Mouse (Mus musculus) liver, embryonic 16.5 days (tissue): ENCODE measurements around the gene Atg9b. TPM values are rescaled to one million over a fixed set of nuclear protein-coding genes. Genes with fewer than 3 reads are reported as not detected.

Experiments
- ATAC-seq: fragments of 200-750 bp; cut with Nextera tagmentation; 2 replicates; pipeline ENCODE4 v1.8.0; 2017; ENCODE audit warnings: low read depth, mild to moderate bottlenecking, moderate number of reproducible peaks, moderate library complexity
- H3K27ac ChIP-seq: fragments of 300-500 bp; sonication (generic); 2 replicates; pipeline ENCODE4 v1.5.1; 2014; ENCODE audit warnings: mild to moderate bottlenecking, low read length
- H3K27me3 ChIP-seq: fragments of 300-500 bp; sonication (generic); 2 replicates; pipeline ENCODE4 v1.6.1; 2014; ENCODE audit warnings: low read depth, low read length, mixed read lengths; ENCODE audit not compliant: control insufficient read depth, insufficient read depth
- H3K36me3 ChIP-seq: fragments of 300-500 bp; sonication (generic); 2 replicates; pipeline ENCODE4 v1.6.1; 2014; ENCODE audit warnings: mild to moderate bottlenecking; ENCODE audit not compliant: control insufficient read depth, insufficient read depth
- H3K4me1 ChIP-seq: fragments of 300-500 bp; sonication (generic); 2 replicates; pipeline ENCODE4 v1.6.1; 2014; ENCODE audit warnings: low read depth, low read length, mixed read lengths; ENCODE audit not compliant: control insufficient read depth
- H3K4me2 ChIP-seq: fragments of 300-500 bp; sonication (generic); 2 replicates; pipeline ENCODE4 v1.6.1; 2014; ENCODE audit warnings: low read depth, low read length, mixed read lengths
- H3K4me3 ChIP-seq: fragments of 300-500 bp; sonication (generic); 2 replicates; pipeline ENCODE4 v1.5.1; 2014; ENCODE audit warnings: low read depth, mild to moderate bottlenecking, low read length
- H3K9ac ChIP-seq: fragments of 300-500 bp; sonication (generic); 2 replicates; pipeline ENCODE4 v1.6.1; 2014; ENCODE audit warnings: low read depth, low read length
- H3K9me3 ChIP-seq: fragments of 300-500 bp; sonication (generic); replicated peaks from 2 replicates; pipeline ENCODE4 v1.6.1; 2016; ENCODE audit warnings: low read length; ENCODE audit not compliant: control insufficient read depth
- WGBS: fragments of 180-500 bp; shearing (Covaris S2); extraction: QIAGEN DNeasy Blood & Tissue Kit; methylation state at CpG from one replicate; pipeline ENCODE4 v1.1.7; 2014; ENCODE audit not compliant: insufficient replicate concordance; 5-methylcytosine and 5-hydroxymethylcytosine counted together
- polyA plus RNA-seq: library from polyadenylated mRNA; unstranded; fragments of >200 nt; fragmentation: Nextera tagmentation; extraction: Ambion mirVana; gene quantifications from 2 replicates; pipeline ENCODE4 v1.2.1, GENCODE M21; 2015

Gene Atg9b
- 1.8 and 2.9 TPM in 2 replicates for polyA plus RNA-seq

- Histone ChIP-seq H3K9ac (no peak within 1 kb of the TSS), H3K9me3 (no peaks in the 10 kb centered on the region), H3K4me2 (no peak within 1 kb of the TSS), H3K36me3 (no peaks in the 10 kb centered on the region), H3K4me1 (peaks cover 23% of the 10 kb centered on the region), H3K4me3 (no peak within 1 kb of the TSS), H3K27ac (no peak within 1 kb of the TSS), H3K27me3 (peaks cover 16% of the 10 kb centered on the region)
- 79% methylated on average over 7 of the region's 7 CpGs for WGBS
- no peak for ATAC-seq
Measured at GRCm38 (mm10) chr5:24391864-24392263, at the start of gene Atg9b. Gene Atg9b (minus strand): TSS chr5:24392143.

- Histone ChIP-seq H3K4me2 (no peak overlapping the region), H3K36me3 (peaks cover 16% of the 10 kb centered on the region), H3K4me3 (no peak overlapping the region), H3K4me1 (peaks cover 24% of the 10 kb centered on the region), H3K27ac (no peak overlapping the region), H3K27me3 (no peaks in the 10 kb centered on the region), H3K9me3 (no peaks in the 10 kb centered on the region), H3K9ac (no peak overlapping the region)
- no peak for ATAC-seq
- 85% methylated on average over 8 of the region's 8 CpGs for WGBS
Measured at GRCm38 (mm10) chr5:24441187-24441586, 49.2 kb upstream of the Atg9b start.

GRCm38 (mm10) chr5:24433993-24434392, 42.0 kb upstream of the Atg9b start:
- no peak for ATAC-seq
- Histone ChIP-seq H3K4me3 (no peak overlapping the region), H3K4me2 (no peak overlapping the region), H3K27me3 (no peaks in the 10 kb centered on the region), H3K36me3 (peaks cover 19% of the 10 kb centered on the region), H3K9me3 (no peaks in the 10 kb centered on the region), H3K9ac (no peak overlapping the region), H3K4me1 (no peaks in the 10 kb centered on the region), H3K27ac (no peak overlapping the region)
- 71% methylated on average over 8 of the region's 8 CpGs for WGBS

GRCm38 (mm10) chr5:24428596-24428995, 36.7 kb upstream of the Atg9b start:
- Histone ChIP-seq H3K9ac (no peak overlapping the region), H3K36me3 (peaks cover 9% of the 10 kb centered on the region; the same call in 1 of the 2 replicates), H3K4me2 (peak overlapping the region; percentile 46), H3K4me1 (peaks cover 31% of the 10 kb centered on the region), H3K4me3 (peak overlapping the region; percentile 41), H3K27ac (0 out of 2 replicates have a peak overlapping the region, but pooled peaks have one; percentile 12), H3K27me3 (no peaks in the 10 kb centered on the region), H3K9me3 (no peaks in the 10 kb centered on the region)
- no peak for ATAC-seq
- WGBS = 38% methylated on average over 9 of the region's 9 CpGs

GRCm38 (mm10) chr5:24427981-24428402, 36.0 kb upstream of the Atg9b start:
- H3K4me2 ChIP-seq = peak overlapping the region; percentile 46
- 8% methylated on average over 15 of the region's 15 CpGs for WGBS
- H3K4me1 ChIP-seq = peaks cover 33% of the 10 kb centered on the region
- no peaks in the 10 kb centered on the region for H3K9me3 ChIP-seq
- H3K9ac ChIP-seq = peak overlapping the region; percentile 19; the same call in 1 of the 2 replicates
- H3K36me3 ChIP-seq = peaks cover 9% of the 10 kb centered on the region; the same call in 1 of the 2 replicates
- ATAC-seq = peak; percentile 25
- H3K27ac ChIP-seq = no peak overlapping the region
- no peaks in the 10 kb centered on the region for H3K27me3 ChIP-seq
- peak overlapping the region; percentile 41 for H3K4me3 ChIP-seq

GRCm38 (mm10) chr5:24427285-24427633, 35.3 kb upstream of the Atg9b start:
- Histone ChIP-seq H3K9ac (no peak overlapping the region), H3K27ac (no peak overlapping the region)

GRCm38 (mm10) chr5:24426556-24427284, 34.8 kb upstream of the Atg9b start:
- no peak overlapping the region for H3K27ac ChIP-seq
- no peaks in the 10 kb centered on the region for H3K9me3 ChIP-seq
- ATAC-seq = no peak
- H3K4me2 ChIP-seq = peak overlapping the region; percentile 89
- H3K36me3 ChIP-seq = peaks cover 5% of the 10 kb centered on the region; the same call in 1 of the 2 replicates
- H3K9ac ChIP-seq = no peak overlapping the region
- no peaks in the 10 kb centered on the region for H3K27me3 ChIP-seq
- H3K4me1 ChIP-seq = peaks cover 37% of the 10 kb centered on the region
- peak overlapping the region; percentile 74; the same call in 1 of the 2 replicates for H3K4me3 ChIP-seq
- 12% methylated on average over 9 of the region's 9 CpGs for WGBS

More at GRCm38 (mm10) chr5:24427285-24427633, 35.3 kb upstream of the Atg9b start:
- Histone ChIP-seq H3K4me2 (peak overlapping the region; percentile 7; the same call in 1 of the 2 replicates), H3K4me3 (no peak overlapping the region), H3K27me3 (no peaks in the 10 kb centered on the region), H3K36me3 (peaks cover 6% of the 10 kb centered on the region; the same call in 1 of the 2 replicates), H3K9me3 (no peaks in the 10 kb centered on the region), H3K4me1 (peaks cover 37% of the 10 kb centered on the region)
- no peak for ATAC-seq
- 36% methylated on average over 12 of the region's 12 CpGs for WGBS

DNA sequence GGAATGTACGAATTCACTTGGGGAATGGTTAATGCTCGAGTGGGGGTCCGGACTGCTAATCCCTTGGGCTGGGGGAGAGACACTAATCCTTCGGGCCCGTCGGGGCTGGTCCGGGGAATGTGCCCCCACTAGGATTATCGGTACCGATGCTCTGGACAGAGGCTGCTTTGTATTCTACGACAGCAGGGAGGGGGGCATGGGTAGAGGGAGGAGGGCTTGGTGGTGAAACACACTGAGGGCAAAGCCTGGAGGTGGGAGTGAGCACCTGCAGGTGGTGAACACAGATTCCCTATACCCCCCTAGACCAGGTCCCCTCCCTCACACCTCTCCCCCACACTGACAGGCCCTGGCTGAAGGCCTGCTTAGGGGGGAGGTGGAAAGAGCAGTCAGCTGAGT, 34.1 kb upstream of the Atg9b start:
- H3K4me1 ChIP-seq = peaks cover 37% of the 10 kb centered on the region
- H3K4me2 ChIP-seq = peak overlapping the region; percentile 89
- H3K27me3 ChIP-seq = no peaks in the 10 kb centered on the region
- ATAC-seq = no peak
- 10% methylated on average over 10 of the region's 10 CpGs for WGBS
- peaks cover 2% of the 10 kb centered on the region; the same call in 1 of the 2 replicates for H3K36me3 ChIP-seq
- no peak overlapping the region for H3K27ac ChIP-seq
- peak overlapping the region; percentile 82 for H3K9ac ChIP-seq
- peak overlapping the region; percentile 74 for H3K4me3 ChIP-seq
- no peaks in the 10 kb centered on the region for H3K9me3 ChIP-seq

DNA sequence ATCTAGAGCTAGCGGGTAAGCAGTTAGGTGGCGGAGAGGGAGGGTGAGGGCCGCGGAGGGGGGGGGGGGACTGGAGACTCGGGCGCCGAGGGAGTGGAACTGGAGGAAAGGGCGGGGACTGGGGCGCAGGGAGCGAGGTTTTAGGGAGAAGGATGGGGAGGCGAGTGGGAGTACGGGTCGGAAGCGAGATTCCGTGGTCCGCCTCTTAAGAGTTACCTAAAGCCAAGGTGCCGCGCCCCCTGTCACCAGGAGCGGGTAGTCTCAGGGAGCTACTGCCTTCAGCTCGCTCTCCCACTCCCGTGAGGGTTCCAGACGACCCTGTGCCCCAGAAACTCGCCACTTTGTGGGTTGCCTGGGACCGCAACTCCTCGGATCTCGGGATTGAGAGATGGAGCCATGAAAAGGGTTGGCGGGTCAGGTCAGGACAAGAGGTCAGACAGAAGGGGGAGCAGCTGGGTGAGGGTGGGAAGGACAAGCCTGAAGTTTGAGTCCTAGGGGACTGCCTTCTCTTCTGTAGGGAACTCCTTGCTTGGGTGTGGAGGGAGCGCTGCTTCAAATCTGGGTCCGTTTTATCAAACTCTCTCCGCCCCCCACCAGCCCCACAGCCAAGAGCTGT, 33.6 kb upstream of the Atg9b start:
- WGBS = 1% methylated on average over 24 of the region's 30 CpGs
- H3K9me3 ChIP-seq = no peaks in the 10 kb centered on the region
- peak overlapping the region; percentile 82 for H3K9ac ChIP-seq
- no peak for ATAC-seq
- peaks cover 37% of the 10 kb centered on the region for H3K4me1 ChIP-seq
- no peaks in the 10 kb centered on the region for H3K27me3 ChIP-seq
- peak overlapping the region; percentile 89 for H3K4me2 ChIP-seq
- H3K36me3 ChIP-seq = no peaks in the 10 kb centered on the region; the same call in 1 of the 2 replicates
- peak overlapping the region; percentile 94 for H3K27ac ChIP-seq
- peak overlapping the region; percentile 74 for H3K4me3 ChIP-seq
